Mouse (Mus musculus) heart, embryonic 12.5 days (tissue): ENCODE measurements around the gene Tmem198. TPM values are rescaled to one million over a fixed set of nuclear protein-coding genes. Genes with fewer than 3 reads are reported as not detected.
A peak's percentile ranks its signal among the peaks of the same experiment; 100 is the strongest.

Source experiments
- ATAC-seq: fragments of 200-750 bp; cut with Nextera tagmentation; 2 replicates; pipeline ENCODE4 v1.8.0; 2017; ENCODE audit warnings: moderate TSS enrichment, moderate library complexity; ENCODE audit not compliant: insufficient number of reproducible peaks, low FRiP score
- H3K27ac ChIP-seq: fragments of 300-500 bp; sonication (generic); 2 replicates; pipeline ENCODE4 v1.5.1; 2016; ENCODE audit warnings: mild to moderate bottlenecking, moderate library complexity; ENCODE audit not compliant: poor library complexity, severe bottlenecking
- H3K27me3 ChIP-seq: fragments of 300-500 bp; sonication (generic); replicated peaks from 2 replicates; pipeline ENCODE4 v1.6.1; 2016; ENCODE audit warnings: mild to moderate bottlenecking, moderate library complexity
- H3K36me3 ChIP-seq: fragments of 300-500 bp; sonication (generic); 2 replicates; pipeline ENCODE4 v1.6.1; 2016; ENCODE audit warnings: mild to moderate bottlenecking, moderate library complexity
- H3K4me1 ChIP-seq: fragments of 300-500 bp; sonication (generic); replicated peaks from 2 replicates; pipeline ENCODE4 v1.6.1; 2016; ENCODE audit warnings: mild to moderate bottlenecking
- H3K4me2 ChIP-seq: fragments of 300-500 bp; sonication (generic); 2 replicates; pipeline ENCODE4 v1.6.1; 2016; ENCODE audit warnings: mild to moderate bottlenecking, moderate library complexity
- H3K4me3 ChIP-seq: fragments of 300-500 bp; sonication (generic); 2 replicates; pipeline ENCODE4 v1.5.1; 2016; ENCODE audit warnings: mild to moderate bottlenecking
- H3K9ac ChIP-seq: fragments of 300-500 bp; sonication (generic); 2 replicates; pipeline ENCODE4 v1.6.1; 2016; ENCODE audit warnings: mild to moderate bottlenecking, moderate library complexity
- H3K9me3 ChIP-seq: fragments of 300-500 bp; sonication (generic); replicated peaks from 2 replicates; pipeline ENCODE4 v1.6.1; 2016; ENCODE audit warnings: mild to moderate bottlenecking, moderate library complexity
- WGBS: fragments of 180-500 bp; shearing (Covaris S2); methylation state at CpG from one replicate; pipeline ENCODE4 v1.1.7; 2016; 5-methylcytosine and 5-hydroxymethylcytosine counted together
- polyA plus RNA-seq: library from polyadenylated mRNA; unstranded; fragments of >200 nt; fragmentation: Nextera tagmentation; extraction: Ambion mirVana; gene quantifications from 2 replicates; pipeline ENCODE4 v1.2.1, GENCODE M21; 2016

Gene Tmem198
- polyA plus RNA-seq, 1 experiment from 2014 or later = 0.41 TPM

DNA sequence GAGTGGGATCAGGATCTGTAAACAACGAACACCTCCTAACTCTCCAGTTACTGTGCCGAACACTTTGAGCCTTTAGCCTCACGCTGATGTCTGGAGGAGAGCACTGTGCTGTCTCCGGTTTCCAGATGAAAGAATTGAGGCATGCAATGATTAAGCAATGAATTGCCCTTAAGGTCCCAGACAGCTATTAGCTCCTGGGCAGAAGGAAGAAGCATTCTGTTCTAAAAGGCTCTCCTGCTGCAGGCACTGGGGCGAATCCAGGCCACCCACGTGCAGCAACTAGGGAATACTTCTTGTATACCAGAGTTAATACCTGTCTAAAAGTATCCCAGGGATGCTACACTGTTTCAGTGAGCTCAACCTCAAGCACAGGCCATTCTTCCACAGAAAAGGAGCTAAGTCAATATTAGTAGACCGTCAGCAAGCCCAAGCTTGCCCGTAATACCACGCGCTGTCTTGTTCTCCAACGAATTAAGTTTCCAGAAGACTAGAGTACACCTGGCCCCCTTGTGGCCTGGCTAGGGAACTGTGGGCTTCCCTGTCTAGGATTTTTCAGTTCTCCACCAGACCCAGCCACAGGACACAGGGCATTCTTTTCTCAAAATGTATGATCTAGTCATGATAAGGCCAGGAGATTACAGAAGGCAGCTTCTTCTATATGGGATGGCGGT lies 15.7 kb downstream of the Tmem198 start:
- no peaks in the 10 kb centered on the region for H3K27me3 ChIP-seq
- WGBS = 65% methylated on average over 12 of the region's 12 CpGs
- no peak for ATAC-seq
- H3K36me3 ChIP-seq = peaks cover 92% of the 10 kb centered on the region
- no peak overlapping the region for H3K4me3 ChIP-seq
- no peaks in the 10 kb centered on the region for H3K4me1 ChIP-seq
- H3K9me3 ChIP-seq = no peaks in the 10 kb centered on the region
- H3K27ac ChIP-seq = no peak overlapping the region
- H3K9ac ChIP-seq = no peak overlapping the region
- H3K4me2 ChIP-seq = no peak overlapping the region

- no peak overlapping the region for H3K4me3 ChIP-seq
- no peak overlapping the region for H3K4me2 ChIP-seq
- no peak for ATAC-seq
- no peak overlapping the region for H3K27ac ChIP-seq
- 80% methylated on average over 4 of the region's 4 CpGs for WGBS
- no peaks in the 10 kb centered on the region for H3K27me3 ChIP-seq
- H3K36me3 ChIP-seq = peaks cover 93% of the 10 kb centered on the region
- peaks cover 13% of the 10 kb centered on the region for H3K4me1 ChIP-seq
- H3K9ac ChIP-seq = no peak overlapping the region
- no peaks in the 10 kb centered on the region for H3K9me3 ChIP-seq
These were observed 19.6 kb downstream of the Tmem198 start for GRCm38 (mm10) chr1:75498897-75499296.

- Histone ChIP-seq H3K27me3 (no peaks in the 10 kb centered on the region), H3K4me2 (no peak overlapping the region), H3K9ac (no peak overlapping the region), H3K36me3 (peaks cover 95% of the 10 kb centered on the region), H3K4me3 (no peak overlapping the region), H3K4me1 (peaks cover 18% of the 10 kb centered on the region), H3K9me3 (no peaks in the 10 kb centered on the region), H3K27ac (no peak overlapping the region)
- WGBS = 77% methylated on average over 7 of the region's 7 CpGs
- ATAC-seq = no peak
These were observed 20.1 kb downstream of the Tmem198 start for GRCm38 (mm10) chr1:75499441-75499840.

DNA sequence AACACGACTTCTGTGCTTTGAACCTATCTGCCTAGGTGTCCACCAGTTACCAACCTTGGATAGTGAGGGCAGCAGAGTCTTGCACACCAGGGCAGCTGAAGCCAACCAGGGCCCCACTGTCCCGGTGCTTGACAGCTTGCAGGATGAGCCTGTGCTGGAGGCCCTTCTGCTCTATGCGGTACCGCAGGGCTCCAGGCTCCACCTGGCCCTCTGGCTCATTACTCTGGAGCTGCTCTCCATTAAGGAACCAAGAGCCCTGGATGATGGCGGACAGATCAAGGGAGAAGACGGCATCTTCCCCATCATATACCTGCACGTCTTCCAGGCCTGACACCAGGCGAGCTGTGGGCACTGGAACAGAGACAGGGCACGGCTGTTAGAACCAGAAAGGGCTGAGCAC lies 22.6 kb downstream of the Tmem198 start:
- Histone ChIP-seq H3K4me3 (no peak overlapping the region), H3K9me3 (no peaks in the 10 kb centered on the region), H3K36me3 (peaks cover 74% of the 10 kb centered on the region), H3K4me1 (peaks cover 26% of the 10 kb centered on the region), H3K9ac (no peak overlapping the region), H3K4me2 (no peak overlapping the region), H3K27me3 (no peaks in the 10 kb centered on the region), H3K27ac (no peak overlapping the region)
- no peak for ATAC-seq
- WGBS = 91% methylated on average over 9 of the region's 9 CpGs

- H3K27me3 ChIP-seq = no peaks in the 10 kb centered on the region
- peaks cover 38% of the 10 kb centered on the region for H3K4me1 ChIP-seq
- ATAC-seq = no peak
- no peaks in the 10 kb centered on the region for H3K9me3 ChIP-seq
- whole genome bisulfite sequencing = 78% methylated on average over 25 of the region's 25 CpGs
- H3K4me3 ChIP-seq = peak overlapping the region; percentile 73
- H3K27ac ChIP-seq = no peak overlapping the region
- H3K9ac ChIP-seq = peak overlapping the region; percentile 96
- peaks cover 62% of the 10 kb centered on the region for H3K36me3 ChIP-seq
- H3K4me2 ChIP-seq = peak overlapping the region; percentile 87
These were observed 23.8 kb downstream of the Tmem198 start for GRCm38 (mm10) chr1:75502945-75503650.

DNA sequence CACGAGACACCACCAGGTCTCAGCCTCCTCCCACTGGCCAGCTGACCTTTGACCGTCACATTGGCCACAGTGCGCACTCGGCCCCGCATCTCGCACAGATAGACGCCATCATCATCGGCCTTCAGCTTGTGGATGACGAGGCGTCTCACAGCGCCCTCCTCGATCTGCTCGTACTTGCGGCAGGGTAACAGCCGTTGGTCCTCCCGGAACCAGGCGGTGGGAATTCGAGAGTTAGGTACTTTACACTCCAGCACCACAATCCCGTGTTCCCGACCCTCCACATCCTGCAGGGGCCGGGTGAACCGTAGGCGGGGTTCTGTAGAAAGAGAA lies 24.3 kb downstream of the Tmem198 start:
- Histone ChIP-seq H3K9me3 (no peaks in the 10 kb centered on the region), H3K27ac (no peak overlapping the region), H3K4me2 (peak overlapping the region; percentile 87), H3K4me1 (peaks cover 40% of the 10 kb centered on the region), H3K9ac (peak overlapping the region; percentile 96), H3K4me3 (peak overlapping the region; percentile 73), H3K27me3 (no peaks in the 10 kb centered on the region), H3K36me3 (peaks cover 57% of the 10 kb centered on the region)
- ATAC-seq = no peak
- 47% methylated on average over 23 of the region's 23 CpGs for WGBS

GRCm38 (mm10) chr1:75504256-75505045 lies 25.1 kb downstream of the Tmem198 start:
- Histone ChIP-seq H3K4me1 (peaks cover 44% of the 10 kb centered on the region), H3K36me3 (peaks cover 49% of the 10 kb centered on the region), H3K27me3 (no peaks in the 10 kb centered on the region), H3K4me2 (peak overlapping the region; percentile 87), H3K9me3 (no peaks in the 10 kb centered on the region), H3K27ac (0 out of 2 replicates have a peak overlapping the region, but pooled peaks have one; percentile 41), H3K9ac (peak overlapping the region; percentile 96), H3K4me3 (peak overlapping the region; percentile 73)
- ATAC-seq = no peak
- 44% methylated on average over 9 of the region's 9 CpGs for WGBS

- peak; percentile 13; the same call in 1 of the 2 replicates for ATAC-seq
- H3K9ac ChIP-seq = peak overlapping the region; percentile 96
- no peaks in the 10 kb centered on the region for H3K27me3 ChIP-seq
- WGBS = under 1% methylated on average over 83 of the region's 84 CpGs
- peaks cover 40% of the 10 kb centered on the region for H3K36me3 ChIP-seq
- peak overlapping the region; percentile 87 for H3K4me2 ChIP-seq
- H3K9me3 ChIP-seq = no peaks in the 10 kb centered on the region
- H3K27ac ChIP-seq = peak overlapping the region; percentile 99
- peak overlapping the region; percentile 73 for H3K4me3 ChIP-seq
- peaks cover 53% of the 10 kb centered on the region for H3K4me1 ChIP-seq
These were observed 26.0 kb downstream of the Tmem198 start for GRCm38 (mm10) chr1:75505159-75505955.

DNA sequence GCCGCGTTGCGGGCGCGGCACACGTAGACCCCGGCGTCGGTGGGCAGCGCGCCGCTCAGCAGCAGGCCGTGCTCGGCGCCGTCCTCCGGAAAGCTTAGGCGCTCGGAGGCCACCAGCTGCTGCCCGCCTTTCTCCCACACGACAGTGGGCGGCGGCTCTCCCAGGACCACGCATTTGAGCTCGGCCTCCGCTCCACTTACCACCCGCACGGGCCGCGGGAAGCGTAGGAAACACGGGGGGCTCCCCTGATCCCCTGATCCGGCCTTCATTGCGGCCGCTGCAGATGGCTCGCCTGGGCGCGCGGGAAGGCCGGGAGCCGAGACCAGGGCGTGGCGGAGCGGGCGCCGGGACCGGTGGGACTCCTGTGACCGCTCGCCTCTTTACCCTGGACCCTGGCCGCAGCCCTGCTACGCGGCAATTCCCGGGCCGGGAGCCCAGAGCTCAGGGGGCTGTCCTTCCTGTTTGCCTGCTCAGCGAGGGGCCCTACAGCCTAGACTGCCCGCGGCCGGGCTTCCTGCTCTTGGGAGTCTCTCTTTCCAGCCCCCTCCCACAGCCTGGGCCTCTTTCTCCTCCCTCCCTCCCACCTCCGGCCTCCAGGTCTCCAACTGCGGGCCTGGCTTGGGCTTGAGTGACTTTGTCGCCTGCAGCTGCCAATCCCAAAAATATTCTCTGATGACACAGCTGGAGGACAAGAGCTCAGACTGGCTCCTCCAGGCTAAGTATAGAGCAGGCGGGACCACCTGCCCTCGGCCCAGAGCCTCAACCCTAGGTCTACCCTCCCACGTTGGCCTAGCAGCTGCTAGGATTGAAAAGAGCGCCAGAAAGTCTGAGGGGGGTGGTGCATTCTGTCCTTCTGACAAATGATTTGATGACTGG lies 26.9 kb downstream of the Tmem198 start, which contains the start of gene Obsl1:
Gene Obsl1, minus strand, starts transcription at position 497 of the 876 bp plus-strand sequence.
- Histone ChIP-seq H3K36me3 (peaks cover 31% of the 10 kb centered on the region), H3K27ac (peak within 1 kb of the TSS; percentile 99), H3K9ac (peak within 1 kb of the TSS; percentile 96), H3K9me3 (no peaks in the 10 kb centered on the region), H3K27me3 (no peaks in the 10 kb centered on the region), H3K4me3 (peak within 1 kb of the TSS; percentile 73), H3K4me2 (peak within 1 kb of the TSS; percentile 87), H3K4me1 (peaks cover 60% of the 10 kb centered on the region)
- WGBS = under 1% methylated on average over 65 of the region's 65 CpGs
- ATAC-seq = peak; percentile 90

- ATAC-seq = no peak
- 24% methylated on average over 10 of the region's 10 CpGs for WGBS
These were observed 27.7 kb downstream of the Tmem198 start, which contains the start of gene Inha for GRCm38 (mm10) chr1:75507006-75507405. Gene Inha (plus strand): TSS chr1:75507077.

More at GRCm38 (mm10) chr1:75507006-75507405, 27.7 kb downstream of the Tmem198 start, which contains the start of gene Inha:
- Histone ChIP-seq H3K36me3 (peaks cover 23% of the 10 kb centered on the region), H3K4me1 (peaks cover 69% of the 10 kb centered on the region), H3K4me2 (peak within 1 kb of the TSS; percentile 87), H3K4me3 (peak within 1 kb of the TSS; percentile 73), H3K9ac (peak within 1 kb of the TSS; percentile 96), H3K27me3 (no peaks in the 10 kb centered on the region), H3K27ac (peak within 1 kb of the TSS; percentile 99), H3K9me3 (no peaks in the 10 kb centered on the region)
